26 mouse cellular contexts compared by ENCODE assay signal in genomic region chr16:44620536-44620935, GRCm38 (mm10).
DNase-seq lines count a peak whose midpoint lies in the region; ATAC-seq and TF ChIP-seq lines count a peak whose summit lies in the region.
"Had no signal": no experiment of that assay in that cellular context is flagged by ENCODE, and none has a peak within 500 bp of the region (broad histone marks: within the 10 kb centered on the region; RNA-seq: fewer than 3 reads in every experiment).

No protein-coding gene starts in this region.

- H3K4me3 ChIP-seq in gastrocnemius, adult 2 months, result no peak overlapping the region
- no peak overlapping the region for H3K4me3 ChIP-seq in limb, embryonic 10.5 days
- H3K4me3 ChIP-seq in hindbrain, embryonic 13.5 days, result no peak overlapping the region
- H3K4me3 ChIP-seq: embryonic facial prominence, embryonic 10.5 days; erythroblast, embryonic 14.5 days; forebrain, embryonic 15.5 days; midbrain, embryonic 15.5 days; stomach, embryonic 15.5 days had no signal

- 83% methylated on average over 2 of the region's 2 CpGs for WGBS in limb, embryonic 10.5 days
- 94% methylated on average over 2 of the region's 2 CpGs for WGBS in hindbrain, embryonic 13.5 days

- peaks cover 15% of the 10 kb centered on the region for H3K36me3 ChIP-seq in limb, embryonic 10.5 days
- H3K36me3 ChIP-seq in hindbrain, embryonic 13.5 days, result no peaks in the 10 kb centered on the region
- H3K36me3 ChIP-seq: embryonic facial prominence, embryonic 10.5 days; forebrain, embryonic 15.5 days; midbrain, embryonic 15.5 days; stomach, embryonic 15.5 days had no signal

- peaks cover 44% of the 10 kb centered on the region for H3K4me1 ChIP-seq in limb, embryonic 10.5 days
- H3K4me1 ChIP-seq in hindbrain, embryonic 13.5 days (replicated peaks), result peaks cover 13% of the 10 kb centered on the region

- DNase-seq in gastrocnemius, adult 2 months, result peak; percentile 42
- DNase-seq in gastrocnemius, postnatal 14 days, result no peak
- peak; percentile 44 for DNase-seq in urinary bladder, postnatal 14 days (ENCODE audit: low spot score)
- no peak for DNase-seq in urinary bladder, adult 18-20 months (ENCODE audit: low spot score in 2 of 2)
- DNase-seq in limb, embryonic 10.5 days (ENCODE audit: low spot score), result no peak
- no peak for DNase-seq in kidney, postnatal 10 days
- no peak for DNase-seq in thymus, postnatal 14 days
- DNase-seq: cerebellum, adult 11-12 months; cerebellum, postnatal 36 days; heart, postnatal 14 days; kidney, adult 11 months; kidney, postnatal 14 days; layer of hippocampus, adult 9-11 months; lung, adult 2 months; spleen, adult 18-20 months; thymus, postnatal 25 days had no signal

- no peak for ATAC-seq in hindbrain, embryonic 13.5 days (ENCODE audit: low FRiP score)
- ATAC-seq: activated CD4-positive, CD25-positive, alpha-beta regulatory T cell, adult 4 months; forebrain, embryonic 15.5 days; midbrain, embryonic 15.5 days; Patski had no signal

- H3K4me2 ChIP-seq in hindbrain, embryonic 13.5 days, result no peak overlapping the region
- H3K4me2 ChIP-seq: forebrain, embryonic 15.5 days; hindbrain, embryonic 14.5 days; midbrain, embryonic 15.5 days; stomach, embryonic 15.5 days had no signal

- H3K27me3 ChIP-seq in limb, embryonic 10.5 days (ENCODE audit: low read depth, poor library complexity, severe bottlenecking), result no peaks in the 10 kb centered on the region
- H3K27me3 ChIP-seq in hindbrain, embryonic 13.5 days, result no peaks in the 10 kb centered on the region
- H3K27me3 ChIP-seq: forebrain, embryonic 15.5 days; midbrain, embryonic 15.5 days; stomach, embryonic 15.5 days had no signal

- TF ChIP-seq CTCF in gastrocnemius, adult 2 months (IDR thresholded peaks at IDR 0.05), result no peak

- no peaks in the 10 kb centered on the region for H3K9me3 ChIP-seq in limb, embryonic 10.5 days (replicated peaks)
- no peaks in the 10 kb centered on the region for H3K9me3 ChIP-seq in hindbrain, embryonic 13.5 days
- H3K9me3 ChIP-seq: embryonic facial prominence, embryonic 10.5 days; forebrain, embryonic 15.5 days; midbrain, embryonic 15.5 days; stomach, embryonic 15.5 days had no signal

- no peak overlapping the region for H3K9ac ChIP-seq in hindbrain, embryonic 13.5 days
- H3K9ac ChIP-seq: forebrain, embryonic 15.5 days; hindbrain, embryonic 14.5 days; midbrain, embryonic 15.5 days; stomach, embryonic 15.5 days had no signal

- intact Hi-C loops in gastrocnemius, adult 2 months (cut with DNase I), result no loop called here
- intact Hi-C loops in gastrocnemius, postnatal 14 days (cut with DNase I; ENCODE audit: low total_unique reads), result no loop called here

- no peak overlapping the region for H3K27ac ChIP-seq in gastrocnemius, adult 2 months
- H3K27ac ChIP-seq in limb, embryonic 10.5 days, result peak overlapping the region; percentile 59; the same call in 1 of the 2 replicates
- H3K27ac ChIP-seq in hindbrain, embryonic 13.5 days, result no peak overlapping the region
- H3K27ac ChIP-seq: embryonic facial prominence, embryonic 10.5 days; forebrain, embryonic 15.5 days; hindbrain, embryonic 14.5 days; macrophage; midbrain, embryonic 15.5 days; stomach, embryonic 15.5 days had no signal

Comparison
In these comparisons a context has a peak if more than half of its experiments do, and no peak if none do; other contexts are left out.
1. DNase-seq: peak in gastrocnemius, adult 2 months (single experiment) and urinary bladder, postnatal 14 days (single experiment); none in gastrocnemius, postnatal 14 days (single experiment), urinary bladder, adult 18-20 months (0 of 2), limb, embryonic 10.5 days (single experiment), kidney, postnatal 10 days (single experiment) and thymus, postnatal 14 days (single experiment).